Mouse (Mus musculus) spleen, adult 12 weeks (tissue): ENCODE data around the gene Mcur1.

Experiments used
- DNase-seq: peaks from one replicate; pipeline ENCODE4 v3.0.0; 2022; ENCODE audit warnings: low spot score

The Mcur1 gene

DNA sequence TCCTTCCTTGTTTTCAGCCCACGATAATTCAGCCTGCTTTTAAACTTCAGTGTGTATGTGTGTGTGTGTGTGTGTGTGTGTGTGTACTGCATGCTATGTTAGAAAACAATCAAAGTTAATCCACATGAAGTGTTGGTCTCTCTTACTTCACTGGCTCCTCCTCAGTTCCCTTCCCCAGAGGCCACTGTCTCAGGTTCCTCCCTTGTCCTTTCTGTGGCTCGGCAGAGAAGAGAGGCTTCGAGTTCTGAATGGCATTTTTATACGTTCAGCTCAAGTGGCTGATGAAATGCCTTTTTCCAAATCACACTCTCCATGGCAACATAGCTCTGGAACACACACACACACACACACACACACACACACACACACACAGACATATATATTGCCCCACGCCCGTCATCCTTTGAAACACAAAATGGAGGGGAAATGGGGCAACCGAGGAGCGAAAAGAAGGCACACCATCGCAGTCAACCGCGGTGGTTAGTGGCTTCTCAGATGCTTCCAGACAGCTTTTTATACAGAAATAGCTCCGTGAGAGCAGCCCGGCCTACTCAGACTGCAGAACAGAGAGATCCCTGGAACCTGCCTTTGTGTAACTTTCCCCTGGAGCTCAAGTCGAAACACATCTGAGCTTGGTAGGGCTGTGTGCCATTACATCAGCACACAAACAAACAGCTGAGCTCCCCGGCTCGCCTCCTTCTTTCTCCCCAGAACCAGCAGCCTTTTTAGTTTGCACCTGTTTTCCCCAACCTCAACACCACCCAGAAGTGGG lies 34.4 kb downstream of the Mcur1 start:
- no peak for DNase-seq

DNA sequence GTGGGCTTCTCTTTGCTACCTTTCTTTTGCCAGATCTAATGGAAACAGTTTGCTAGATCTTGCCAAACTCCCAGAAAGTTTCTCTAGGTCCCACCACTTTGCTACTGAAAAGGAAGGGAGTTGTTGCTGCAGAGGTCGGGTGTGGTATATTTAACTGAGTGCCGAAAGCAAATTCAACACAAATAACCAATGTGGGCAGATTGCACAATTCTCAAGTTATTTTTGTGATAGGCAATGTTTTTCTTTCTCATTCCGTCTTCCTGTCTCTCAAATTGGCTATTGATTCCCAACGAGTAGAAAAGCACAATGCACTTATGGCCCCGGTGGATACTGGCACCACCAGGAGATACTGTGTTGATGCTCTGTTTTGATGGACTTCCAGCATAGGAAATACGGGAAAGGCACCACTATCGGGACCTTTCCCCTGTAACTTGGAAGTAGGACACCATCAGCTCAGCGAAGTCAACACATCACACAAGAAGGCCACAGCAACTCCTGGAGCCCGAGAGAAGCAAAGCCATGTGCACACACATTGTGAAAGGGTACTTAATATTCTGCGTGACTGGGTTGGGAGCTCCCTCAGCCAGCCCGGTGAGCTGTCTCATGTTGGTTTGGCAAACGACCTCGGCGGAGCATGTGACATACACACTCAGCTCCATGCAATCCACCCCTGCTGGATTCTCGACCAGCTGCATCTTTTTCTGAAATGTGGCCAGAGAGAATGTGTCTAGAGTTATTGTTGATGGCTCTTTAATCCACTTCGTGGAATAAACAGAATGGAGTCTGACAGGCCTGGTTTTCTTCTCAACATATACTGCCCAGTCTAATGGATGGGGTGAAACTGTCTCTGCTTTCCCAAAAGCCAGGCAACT lies 35.3 kb downstream of the Mcur1 start:
- DNase-seq: no peak

DNA sequence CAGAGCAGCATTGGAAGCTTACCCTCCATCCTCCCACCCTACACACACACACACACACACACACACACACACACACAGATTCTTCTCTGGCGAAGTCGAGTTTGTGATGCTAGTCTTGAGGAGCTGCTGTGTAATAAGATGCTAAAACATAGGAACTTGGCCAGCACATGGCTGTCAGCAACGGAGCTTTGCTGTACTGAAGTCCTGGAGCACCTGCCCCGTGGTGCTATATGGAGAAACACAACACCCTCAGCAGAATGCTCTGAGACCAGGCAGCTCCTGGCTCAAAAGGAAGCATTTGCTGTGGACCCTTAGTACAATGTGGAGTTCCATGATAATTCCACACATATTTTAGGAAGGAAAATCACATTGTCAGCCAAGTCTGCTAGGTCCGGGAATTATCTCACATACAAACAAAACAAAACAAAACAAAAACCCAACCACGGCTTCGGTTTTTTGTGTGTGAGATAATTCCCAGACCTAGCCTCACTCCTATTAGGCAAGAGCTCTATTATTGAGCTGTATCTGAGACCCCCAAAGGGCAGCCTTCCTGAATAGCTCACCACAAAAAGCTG lies 36.0 kb downstream of the Mcur1 start:
- DNase-seq: no peak

DNA sequence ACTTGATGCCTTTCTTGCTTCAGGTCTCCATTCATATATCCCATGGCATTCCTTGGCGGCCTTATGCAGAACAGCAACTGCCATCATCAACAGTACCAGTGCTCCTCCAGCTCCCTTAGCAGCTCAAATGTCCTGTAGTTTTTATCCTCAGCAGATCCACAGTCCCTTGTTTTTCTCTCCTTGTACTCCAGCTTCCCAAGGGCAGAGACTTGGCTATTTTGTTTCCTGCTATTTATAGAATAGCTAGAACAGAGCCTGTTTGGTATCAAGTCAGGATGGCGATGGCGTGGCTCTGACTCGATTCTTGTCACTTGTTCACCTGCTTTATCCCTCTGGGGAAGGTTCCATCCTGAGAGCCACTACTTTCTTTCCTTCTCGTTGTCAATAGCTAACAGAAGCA lies 38.1 kb downstream of the Mcur1 start:
- no peak for DNase-seq

DNA sequence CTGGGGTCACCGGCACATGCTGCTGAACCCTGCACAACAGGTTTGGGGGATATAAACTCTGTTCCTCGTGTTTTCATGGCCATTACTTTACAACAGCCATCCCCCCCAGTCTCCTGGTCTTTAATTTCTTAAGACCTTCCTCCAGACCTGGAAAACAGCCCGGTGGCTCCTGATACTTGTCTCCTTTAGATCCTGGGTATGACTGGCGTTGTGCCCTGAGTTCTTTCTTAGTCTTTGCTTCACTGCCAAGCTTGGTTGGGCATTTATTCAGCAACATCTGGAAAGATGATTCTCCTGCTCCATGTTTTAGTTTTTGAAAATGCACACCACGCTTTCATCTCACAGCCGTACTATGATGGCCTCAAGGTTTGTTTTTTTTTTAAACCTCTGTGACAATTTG lies 40.7 kb downstream of the Mcur1 start:
- DNase-seq: no peak

DNA sequence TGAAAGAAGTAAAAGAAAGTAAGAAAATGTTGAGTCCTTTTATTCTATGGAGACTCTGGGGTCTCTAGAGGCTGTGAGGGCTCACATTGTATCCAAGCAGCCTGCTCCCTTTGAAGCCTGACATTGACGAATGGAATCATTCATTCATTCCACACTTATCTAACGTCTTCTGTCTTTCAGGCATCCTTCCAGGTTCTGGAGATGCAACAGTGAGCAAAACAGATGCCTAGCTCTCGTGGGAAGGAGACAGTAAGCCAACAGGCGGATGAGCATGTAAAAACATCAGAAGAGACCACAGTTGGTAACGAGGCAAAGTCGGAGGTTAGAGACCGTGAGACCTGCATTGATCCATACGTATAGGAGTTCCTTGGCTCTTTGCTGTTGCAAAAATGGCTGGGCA lies 42.6 kb downstream of the Mcur1 start:
- DNase-seq: no peak

DNA sequence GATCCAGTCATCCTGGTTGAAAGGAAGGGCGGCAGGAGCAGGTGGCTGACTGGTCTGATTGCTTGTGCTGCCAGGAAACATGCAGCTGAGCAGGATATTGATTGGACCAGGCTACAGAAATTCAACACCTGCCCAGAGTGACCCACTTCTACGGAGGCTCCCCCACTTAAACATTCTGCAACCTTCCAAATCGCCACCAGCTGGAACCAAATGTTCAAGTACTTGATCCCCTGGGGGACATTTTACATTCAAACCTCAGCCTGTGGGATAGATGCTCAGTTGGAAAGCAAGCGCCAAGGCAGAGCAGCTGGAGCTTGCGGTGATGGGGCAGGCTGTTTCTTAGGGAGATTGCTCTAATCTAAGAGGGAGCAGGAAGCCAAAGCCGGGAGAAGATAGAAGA lies 43.1 kb downstream of the Mcur1 start:
- no peak for DNase-seq

DNA sequence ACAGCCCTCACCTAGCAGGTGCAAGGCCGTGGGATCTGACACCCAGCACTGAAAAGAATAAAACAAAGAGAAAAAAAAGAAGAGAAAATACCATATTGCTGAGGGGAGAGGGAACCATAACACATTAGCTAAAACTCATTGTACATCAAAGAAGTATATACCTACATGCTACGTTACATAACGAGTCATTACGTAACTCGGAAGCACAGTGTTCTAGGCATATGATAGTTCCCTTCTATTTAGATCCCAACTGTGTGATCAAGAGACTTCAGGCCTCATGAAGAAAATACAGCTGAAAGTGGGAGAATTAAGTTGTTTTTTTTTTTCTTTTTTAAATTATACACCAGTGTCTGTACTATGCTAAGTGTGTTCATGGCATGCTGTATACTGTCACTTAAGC lies 43.9 kb downstream of the Mcur1 start:
- DNase-seq: no peak

DNA sequence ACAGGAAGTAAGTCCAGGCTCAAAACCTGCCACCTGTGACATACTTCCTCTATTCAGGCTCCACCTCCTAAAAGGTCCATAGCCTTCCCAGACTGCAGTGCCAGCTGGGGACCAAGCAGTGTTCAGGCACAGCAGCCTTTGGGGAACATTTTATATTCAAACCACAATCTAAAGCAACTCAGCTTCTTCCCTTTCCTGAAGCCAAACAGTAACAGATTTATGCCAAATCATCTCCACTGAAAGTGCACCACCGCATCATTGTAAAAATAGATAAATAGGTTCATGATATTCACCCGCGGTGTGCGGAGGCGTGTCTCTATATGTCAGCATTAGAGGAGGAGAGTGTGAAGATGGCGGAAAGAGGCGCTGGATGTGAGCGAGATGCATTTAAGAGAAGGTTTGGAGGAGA lies 45.0 kb downstream of the Mcur1 start:
- no peak for DNase-seq

DNA sequence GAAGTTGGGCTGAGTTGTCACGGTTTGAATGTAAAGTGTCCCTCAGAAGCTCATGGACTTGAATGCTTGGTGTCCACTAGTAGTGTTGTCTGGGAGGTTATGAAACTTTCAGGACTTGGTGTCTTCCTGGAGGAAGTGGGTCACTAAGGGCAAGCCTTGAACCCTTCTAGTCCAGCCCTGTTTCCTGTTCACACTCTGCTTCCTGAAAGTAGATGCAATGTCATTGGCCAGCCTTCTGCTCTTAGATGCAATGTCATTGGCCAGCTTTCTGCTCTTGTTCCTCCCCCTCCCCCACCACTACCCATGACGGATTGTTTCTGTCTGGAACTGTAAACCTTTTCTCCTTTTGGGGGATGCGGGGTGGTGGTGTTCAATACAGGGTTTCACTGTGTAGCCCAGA lies 47.3 kb downstream of the Mcur1 start:
- no peak for DNase-seq

DNA sequence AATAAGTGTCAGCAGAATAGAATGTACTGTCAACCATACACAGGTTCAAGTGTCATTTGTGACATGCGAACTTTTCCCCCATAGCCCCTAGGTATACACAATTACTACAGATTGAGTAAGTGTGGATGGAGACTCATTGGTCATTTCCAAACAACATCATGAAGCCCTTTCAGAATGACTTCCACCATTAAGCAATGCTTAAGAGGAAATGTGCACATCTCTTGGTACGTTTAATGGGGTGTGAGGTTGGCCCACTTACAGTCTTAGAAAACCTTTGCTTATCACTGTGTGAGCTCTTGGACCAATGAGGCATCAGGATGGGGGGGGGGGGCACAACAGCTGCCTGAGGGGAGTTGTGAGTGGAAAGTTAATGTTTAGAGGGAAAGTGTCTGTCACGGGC lies 54.2 kb downstream of the Mcur1 start:
- DNase-seq: no peak

DNA sequence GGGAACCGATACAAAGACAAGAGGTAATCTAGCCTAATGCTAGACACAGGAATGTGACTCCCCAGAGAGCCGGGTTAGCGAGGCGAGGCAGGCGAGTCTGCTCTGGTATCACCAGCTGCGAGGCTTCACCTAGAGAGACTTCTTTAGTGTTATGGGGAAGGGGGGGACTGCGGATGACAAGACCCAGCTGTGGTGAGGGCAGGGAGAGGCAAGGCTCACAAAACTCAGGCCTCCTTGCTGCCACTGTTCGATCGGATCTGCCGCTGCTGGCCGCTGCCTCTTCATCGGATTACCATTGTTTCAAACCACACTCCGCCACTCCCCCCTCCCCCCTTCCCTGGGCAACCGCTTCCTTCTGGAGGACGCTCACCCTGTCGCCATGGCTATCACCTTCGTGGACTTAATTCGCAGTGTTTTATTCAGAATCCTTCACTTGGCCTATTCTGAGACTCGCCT lies 56.6 kb downstream of the Mcur1 start:
- no peak for DNase-seq

DNA sequence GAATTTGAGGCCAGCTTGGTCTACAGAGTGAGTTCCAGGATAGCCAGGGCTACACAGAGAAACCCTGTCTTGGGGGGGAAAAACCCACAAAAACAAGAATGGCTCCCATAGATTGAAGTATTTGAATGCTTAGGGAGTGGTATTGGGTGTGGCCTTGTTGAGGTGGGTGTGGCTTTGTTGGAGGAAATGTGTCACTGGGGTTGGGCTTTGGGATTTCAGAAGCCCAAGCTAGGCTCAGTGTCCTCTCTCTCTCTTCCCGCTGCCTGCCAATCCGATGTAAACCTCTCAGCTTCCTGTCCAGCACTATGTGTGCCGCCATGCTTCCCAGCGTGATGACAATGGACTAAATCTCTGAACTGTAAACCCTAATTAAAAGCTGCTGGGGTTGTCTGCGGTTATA lies 58.4 kb downstream of the Mcur1 start:
- no peak for DNase-seq

DNA sequence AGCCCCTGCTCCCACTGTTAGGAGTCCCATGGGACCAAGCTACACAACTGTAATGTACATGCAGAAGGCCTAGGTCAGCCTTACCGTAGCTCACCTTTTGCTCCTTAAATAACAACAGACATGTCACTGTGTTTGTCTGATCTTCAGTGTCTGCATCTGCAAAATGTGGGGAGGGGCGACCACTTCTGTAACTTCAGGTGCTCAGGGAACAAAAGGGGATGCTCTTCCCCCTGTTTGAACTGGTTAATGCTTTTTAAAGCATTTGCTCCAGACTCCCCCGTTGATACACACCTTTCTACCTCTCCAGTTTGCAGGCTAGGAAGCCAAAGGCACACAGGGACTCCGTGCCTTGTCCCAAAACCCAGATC lies 59.5 kb downstream of the Mcur1 start:
- DNase-seq: no peak

DNA sequence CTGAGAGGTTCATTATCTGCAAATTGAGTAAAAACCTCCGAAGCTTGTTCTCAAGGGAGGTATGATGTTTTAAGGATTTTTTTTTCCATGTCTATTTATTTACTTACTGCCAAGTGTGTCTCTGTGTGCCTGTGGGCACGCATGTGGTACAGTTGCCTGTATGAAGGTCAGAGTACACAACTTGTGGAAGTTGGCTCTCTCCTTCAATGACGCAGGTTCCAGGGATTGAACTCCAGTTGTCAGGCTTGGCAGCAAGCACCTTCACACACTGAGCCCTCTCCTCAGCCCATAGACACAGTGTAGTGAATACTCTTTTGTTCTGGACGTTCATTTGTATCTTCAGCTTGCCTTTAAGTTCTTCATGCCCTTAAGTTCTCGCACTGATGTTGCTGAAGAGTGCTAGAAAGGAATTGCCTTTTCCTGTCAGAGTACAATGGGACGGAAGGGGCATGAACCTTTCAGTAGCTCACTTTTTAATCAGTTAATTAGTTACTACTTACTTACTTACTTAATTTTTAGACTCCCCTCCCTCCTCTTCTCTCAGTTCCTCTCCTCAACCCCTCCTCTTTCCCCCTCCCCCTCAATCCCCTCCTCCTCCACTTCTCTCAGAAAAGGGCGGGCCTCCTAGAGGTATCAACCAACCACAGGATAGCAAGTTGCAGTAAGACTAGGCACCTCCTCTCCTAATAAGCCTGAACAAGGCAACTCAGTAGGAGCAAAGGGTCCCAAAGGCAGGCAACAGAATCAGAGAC lies 60.1 kb downstream of the Mcur1 start:
- DNase-seq: no peak

DNA sequence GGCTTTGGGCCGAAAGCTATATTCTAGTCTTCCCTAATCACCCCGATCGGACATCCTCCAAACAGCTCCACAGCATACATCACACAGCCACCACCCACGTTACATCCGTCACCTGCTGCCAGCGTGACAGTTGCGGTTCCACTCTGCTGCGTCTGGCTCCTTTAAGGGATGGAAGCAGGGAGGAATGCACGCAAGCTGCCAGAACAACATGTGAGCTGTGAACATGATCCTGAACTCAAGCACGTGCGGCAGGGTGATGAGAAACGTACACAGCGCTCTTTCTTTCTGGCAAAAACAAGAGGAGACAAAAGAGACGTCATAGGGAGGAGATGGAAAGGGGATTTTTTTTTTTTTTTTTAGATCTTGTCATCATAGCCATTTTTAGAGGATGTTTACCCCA lies 61.1 kb downstream of the Mcur1 start:
- no peak for DNase-seq

DNA sequence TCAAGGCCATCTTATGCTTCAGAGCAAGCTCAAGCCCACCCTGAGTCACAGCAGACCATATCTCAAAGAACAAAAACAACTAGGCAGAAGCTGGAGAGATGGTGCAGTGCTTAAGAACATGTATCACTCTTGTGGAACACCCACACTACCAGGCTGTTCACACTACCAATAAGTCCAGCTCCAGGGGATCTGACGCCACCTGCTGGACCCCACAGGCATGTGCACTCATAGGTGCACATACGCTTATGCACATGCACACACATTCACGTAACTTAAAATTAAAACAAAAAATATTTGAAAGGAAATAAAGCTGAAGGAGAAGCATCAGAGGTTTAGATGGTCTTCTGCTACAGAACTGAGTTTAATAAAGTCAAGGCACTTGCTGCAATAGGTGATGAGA lies 62.2 kb downstream of the Mcur1 start:
- no peak for DNase-seq

DNA sequence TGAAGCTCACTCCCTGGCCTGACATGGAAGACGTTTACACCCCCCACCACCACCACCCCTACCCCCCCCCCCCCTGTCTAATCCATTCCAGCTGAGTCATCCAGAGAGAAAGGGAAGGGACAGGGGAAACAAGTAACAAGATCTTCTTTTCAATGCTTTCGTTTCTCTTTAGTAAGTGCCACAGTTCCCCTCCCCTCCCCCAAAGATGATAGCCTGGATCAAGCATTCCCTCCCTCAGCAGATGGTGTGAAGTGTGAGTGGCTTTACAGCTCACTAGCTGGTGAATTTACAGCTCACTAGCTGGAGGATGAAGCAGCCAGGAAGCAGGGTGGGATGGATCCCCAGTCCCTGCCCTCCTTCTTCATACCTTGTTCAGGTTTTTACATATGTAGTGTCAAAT lies 63.3 kb downstream of the Mcur1 start:
- no peak for DNase-seq

DNA sequence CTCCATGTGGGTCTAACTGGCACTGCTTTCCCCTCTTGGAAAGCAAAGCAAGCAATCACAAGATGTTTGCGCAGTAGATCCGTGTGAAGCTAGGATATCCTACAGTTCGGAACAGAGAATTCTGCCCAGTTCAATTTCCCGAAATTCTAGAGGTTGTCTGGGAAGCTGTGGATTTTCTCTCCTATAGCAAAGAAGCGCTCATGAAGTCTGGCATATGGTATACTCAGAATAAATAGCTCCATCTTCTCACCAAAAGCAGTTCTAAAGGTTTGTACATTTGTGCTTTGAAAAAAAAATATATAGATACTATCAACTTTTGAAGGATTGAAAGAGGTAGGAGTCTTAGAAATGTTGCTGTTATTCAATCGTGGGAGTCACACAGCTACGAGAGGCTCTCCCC lies 64.3 kb downstream of the Mcur1 start:
- DNase-seq: no peak

DNA sequence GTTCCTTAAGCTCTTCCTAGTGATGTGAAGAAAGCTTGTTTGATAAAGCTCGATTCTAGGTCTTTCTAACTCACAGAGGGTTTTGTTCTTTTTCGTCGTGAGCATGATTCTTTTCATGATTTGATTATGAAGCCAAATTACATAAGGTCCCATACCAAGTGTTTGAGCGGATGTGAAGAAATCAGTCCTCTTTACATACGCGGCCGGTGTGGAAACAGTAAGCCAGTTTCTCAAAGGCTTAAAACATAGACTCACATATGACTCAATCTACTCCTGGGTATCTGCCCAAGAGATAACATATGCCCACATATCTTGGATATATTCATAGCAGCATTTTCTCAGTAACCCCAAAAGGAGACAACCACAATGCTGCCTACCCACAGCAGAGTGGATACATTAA lies 66.3 kb downstream of the Mcur1 start:
- no peak for DNase-seq

DNA sequence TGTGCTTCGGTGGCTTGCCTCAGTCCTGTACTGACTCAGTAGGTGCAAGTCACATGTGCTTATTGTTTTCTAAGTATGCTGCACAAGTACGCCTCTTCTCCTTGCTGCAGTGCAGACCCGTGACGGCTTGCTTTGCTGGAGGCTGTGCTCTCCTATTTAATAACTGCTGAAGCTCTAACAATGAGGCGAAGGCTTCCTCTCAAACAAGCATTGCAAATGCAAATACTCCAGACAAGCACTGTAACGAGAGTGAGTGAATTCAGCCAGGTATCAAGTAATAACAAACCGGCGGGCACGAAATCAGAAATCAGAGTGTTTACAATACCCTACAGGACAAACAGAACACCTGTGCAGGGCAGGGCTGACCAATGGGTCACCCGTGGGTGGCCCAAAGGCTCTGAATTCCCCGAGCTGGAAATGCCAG lies 66.9 kb downstream of the Mcur1 start:
- DNase-seq: no peak
